Mouse (Mus musculus): ENCODE data around the gene Fbll1.

The Fbll1 gene

DNA sequence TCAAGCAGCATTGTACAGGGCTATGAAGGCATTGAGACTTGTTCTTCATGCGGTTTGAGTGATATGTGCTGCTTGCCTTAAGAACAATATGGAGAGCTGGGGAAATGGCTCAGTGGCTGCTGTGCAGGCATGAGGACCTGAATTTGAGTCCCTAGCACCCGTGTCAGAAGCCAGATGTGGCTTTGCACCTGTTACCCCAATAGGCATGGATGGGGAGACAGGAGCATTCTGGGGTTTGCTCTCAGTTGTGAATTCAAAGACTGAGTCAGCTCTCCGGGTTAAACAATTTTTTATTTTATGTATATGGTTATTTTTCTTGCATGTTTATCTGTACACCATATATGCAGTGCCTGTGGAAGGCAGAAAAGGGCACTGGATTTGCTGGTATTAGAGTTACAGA is 16.2 kb downstream of the Fbll1 start:
- DNase-seq = no peak

DNA sequence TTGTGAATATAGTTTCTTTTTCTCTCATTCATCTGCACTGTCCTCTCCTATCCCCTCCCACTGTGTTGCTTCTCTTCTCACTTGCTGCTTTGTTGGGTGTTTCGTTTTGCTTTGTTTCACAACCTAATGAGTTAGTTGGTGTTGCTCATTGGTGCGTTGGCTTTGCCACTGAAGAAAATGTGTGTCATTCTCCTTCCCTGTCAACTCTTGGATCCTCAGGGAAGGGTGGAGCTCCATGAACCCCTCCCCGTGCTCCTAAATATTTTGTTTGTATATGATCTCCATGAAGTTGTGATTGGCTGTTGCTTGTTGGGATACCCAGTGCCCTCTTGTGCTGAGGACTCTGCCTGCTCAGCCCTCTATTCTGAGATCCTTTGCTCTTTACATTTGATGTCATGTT is 18.3 kb downstream of the Fbll1 start:
- no peak for DNase-seq

DNA sequence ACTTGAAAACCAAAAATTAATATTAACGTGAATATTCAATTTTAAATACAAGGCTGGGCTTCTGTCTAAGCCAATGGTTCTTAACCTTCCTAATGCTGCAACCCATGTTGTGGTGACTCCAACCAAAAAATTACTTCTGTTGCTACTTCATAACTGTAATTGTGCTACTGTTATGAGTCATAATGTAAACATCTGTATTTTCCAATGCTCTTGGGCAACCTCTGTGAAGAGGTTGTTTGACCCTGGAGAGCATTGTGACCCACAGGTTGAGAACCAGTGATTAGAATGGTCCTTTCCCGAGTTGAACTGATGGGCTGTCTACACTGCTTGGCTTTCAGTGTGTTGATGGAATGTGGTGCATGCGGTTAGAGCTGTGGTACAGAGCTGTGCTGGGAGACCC is 22.2 kb downstream of the Fbll1 start:
- DNase-seq = no peak

DNA sequence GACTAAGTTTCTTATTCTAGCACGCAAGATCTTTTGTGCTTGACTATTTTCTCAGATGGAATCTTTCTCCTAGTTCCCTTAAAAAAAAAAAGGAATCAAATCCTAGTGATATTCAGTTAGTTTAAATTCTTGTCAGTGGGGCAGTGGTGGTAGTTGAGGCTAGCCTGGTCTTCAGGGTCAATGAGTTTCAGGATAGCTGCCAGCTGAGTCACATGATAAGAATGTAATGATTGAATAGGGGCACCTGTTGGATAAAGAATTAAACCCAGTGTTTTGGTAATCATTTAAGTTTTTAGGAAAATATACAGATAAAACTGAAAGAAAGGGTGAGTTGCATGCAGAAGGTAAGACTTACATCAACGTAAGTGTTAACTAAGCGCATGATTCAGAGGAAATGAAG is 23.1 kb downstream of the Fbll1 start:
- DNase-seq = no peak

DNA sequence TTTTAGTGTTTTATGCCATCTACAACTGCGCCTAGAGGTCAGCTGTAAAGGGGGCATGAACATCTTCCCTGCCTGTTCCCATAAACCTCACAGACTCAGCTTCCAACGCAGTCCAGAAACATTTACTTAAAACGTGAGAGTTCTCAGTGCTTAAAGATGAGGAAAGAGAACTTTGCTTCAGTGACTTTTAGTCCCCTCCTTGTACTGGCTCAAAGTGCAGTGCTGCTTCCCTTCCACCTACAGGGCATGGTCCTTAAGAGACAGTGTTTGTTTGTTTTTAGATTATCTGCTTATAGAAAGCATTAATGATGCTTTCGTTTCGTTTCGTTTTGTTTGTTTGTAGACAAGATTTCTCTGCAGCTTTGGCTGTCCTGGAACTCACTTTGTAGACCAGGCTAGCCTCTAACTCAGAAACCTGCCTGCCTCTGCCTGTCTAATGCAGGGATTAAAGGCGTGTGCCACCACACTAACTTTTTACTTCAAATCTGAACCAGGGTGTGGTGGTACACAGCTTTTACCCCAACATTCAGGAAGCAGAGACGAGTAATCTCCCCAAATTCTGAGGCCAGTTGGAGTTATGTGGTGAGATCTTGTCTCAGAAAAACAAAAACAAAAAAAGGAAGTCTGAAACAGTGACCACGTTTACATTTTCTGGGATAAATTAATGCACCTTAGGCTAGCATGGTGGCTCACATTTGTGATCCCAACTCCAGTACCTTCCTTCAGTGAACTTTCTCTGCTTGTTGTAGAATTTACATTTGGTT is 27.8 kb downstream of the Fbll1 start:
- no peak for DNase-seq

DNA sequence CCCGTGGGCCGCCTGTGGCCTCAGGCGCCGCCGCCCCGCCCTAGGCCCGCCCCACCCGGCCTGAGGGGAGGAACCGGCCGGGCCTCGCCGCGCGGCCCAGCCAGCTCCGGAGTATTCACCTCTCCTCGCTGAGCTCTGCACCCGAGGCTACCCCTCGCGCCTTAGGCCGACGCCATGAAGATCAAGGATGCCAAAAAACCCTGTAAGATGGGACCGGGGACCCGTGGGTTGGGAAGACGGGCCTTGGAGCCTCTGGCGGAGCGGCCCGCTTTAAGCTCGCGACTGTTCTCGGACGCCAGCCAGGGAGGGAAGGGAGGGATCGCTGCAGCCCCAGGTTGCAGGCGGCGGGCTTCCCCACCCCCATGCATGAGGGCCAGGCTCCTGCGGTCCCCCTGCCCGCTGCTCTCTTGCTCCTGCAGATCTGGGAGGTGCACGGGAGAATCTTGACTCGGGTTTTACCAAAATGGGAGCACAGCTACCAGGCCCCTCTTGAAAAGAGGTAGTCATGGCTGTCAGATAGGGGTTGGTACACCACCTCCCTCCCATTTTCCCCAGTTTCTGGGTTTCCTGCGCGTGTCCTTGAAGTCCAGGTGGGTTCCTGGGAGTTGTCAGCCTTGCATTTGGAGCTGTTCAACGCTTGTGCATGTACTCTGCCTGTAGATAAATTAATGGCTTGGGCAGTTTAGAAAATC is 28.8 kb downstream of the Fbll1 start:
- no peak for DNase-seq

DNA sequence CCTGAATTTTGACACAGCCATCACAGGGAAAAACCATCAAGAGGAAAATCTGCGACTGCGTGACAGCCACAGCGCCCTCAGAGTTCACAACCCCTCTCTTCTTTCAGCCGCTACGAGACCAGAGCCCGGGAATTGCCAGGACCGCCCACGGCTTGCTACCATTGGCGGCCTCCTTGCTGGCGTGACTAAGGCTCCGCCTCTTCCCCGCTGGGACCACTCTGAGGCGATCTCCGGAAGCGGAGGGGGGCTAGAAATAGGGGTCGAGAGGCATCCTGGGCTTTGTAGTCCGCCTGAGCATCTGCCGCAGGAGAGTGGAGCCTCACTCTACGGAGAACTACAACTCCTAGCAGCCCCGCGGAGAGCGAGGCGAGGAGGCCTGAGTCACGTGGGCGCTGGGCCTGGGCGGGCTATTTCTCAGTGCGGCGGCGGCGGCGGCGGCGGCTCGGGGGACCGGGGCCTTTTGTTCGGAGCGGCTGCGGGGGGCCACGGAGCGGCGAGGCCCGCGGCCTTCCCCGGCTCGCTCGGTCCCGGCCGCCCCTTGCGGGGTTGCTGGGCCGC is 29.4 kb downstream of the Fbll1 start, which contains the start of gene Pank3:
Gene Pank3, plus strand, starts transcription at position 297 of the 558 bp plus-strand sequence.
- peak; percentile 96 to 99 for DNase-seq

DNA sequence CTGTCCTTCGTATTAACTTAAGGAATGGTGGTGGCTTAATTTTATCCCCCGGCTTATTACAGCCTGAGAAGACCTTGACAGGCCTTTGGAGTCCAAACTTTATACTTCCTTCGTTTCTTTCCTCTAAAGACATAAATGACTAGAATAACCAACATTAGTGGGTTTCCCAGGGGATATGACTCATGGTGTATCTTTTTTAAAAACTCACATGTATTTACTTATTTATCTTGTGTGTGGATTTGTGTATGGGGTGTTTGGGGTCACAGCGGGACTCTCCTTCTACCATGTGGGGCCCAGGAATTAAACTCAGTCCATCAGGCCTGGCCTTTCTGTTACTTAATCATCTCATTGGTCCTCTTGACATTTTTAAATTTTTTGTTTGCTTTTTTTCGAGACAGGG is 31.8 kb downstream of the Fbll1 start:
- no peak for DNase-seq

DNA sequence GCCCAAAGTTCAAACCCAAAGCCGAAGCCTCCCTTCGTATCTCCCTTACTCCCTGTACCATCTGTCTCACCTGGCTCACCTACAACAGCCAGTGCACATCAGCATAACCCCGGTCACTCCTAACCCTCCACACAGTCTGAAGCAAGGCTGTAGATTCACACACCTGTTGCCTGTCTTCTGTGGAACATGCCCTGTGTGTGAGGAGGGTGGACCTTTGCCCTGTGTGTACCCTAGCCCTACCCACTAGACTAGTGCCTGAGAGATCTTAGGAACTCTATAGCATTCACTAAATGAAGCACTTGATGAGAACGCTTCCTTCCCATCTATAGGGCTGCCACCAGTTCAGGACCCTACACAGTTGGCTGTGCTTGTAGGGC is 38.1 kb downstream of the Fbll1 start:
- no peak for DNase-seq

DNA sequence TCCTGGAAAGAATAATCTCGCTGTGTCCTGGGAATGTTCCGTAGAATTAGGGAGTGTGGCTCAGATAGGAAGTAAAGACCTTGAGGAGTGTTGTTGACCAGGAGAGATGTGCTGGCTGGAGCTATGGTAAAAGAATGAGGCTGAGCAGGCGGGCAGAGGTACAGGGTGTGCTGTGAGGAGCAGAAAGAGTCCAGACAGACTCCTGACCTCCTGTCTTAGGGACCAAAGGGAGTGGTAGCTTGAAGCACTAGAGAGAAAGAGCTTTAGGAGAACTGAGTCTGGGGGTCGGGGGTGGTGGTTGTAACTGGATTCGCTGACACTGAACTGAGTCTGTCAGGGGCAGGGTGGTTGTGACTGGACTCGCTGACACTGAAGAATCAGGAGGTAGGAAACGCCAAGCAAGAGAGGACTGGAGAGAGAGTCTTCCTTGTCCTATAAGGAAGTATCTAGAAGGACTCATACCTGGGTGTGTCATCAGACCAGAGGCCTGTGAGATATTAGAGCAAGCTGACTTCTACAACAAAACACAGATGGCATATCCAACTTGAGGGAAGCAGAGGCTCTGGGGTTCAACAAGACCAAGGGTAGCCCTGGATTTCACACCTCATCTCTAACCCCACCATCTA is 38.6 kb downstream of the Fbll1 start:
- DNase-seq = no peak

DNA sequence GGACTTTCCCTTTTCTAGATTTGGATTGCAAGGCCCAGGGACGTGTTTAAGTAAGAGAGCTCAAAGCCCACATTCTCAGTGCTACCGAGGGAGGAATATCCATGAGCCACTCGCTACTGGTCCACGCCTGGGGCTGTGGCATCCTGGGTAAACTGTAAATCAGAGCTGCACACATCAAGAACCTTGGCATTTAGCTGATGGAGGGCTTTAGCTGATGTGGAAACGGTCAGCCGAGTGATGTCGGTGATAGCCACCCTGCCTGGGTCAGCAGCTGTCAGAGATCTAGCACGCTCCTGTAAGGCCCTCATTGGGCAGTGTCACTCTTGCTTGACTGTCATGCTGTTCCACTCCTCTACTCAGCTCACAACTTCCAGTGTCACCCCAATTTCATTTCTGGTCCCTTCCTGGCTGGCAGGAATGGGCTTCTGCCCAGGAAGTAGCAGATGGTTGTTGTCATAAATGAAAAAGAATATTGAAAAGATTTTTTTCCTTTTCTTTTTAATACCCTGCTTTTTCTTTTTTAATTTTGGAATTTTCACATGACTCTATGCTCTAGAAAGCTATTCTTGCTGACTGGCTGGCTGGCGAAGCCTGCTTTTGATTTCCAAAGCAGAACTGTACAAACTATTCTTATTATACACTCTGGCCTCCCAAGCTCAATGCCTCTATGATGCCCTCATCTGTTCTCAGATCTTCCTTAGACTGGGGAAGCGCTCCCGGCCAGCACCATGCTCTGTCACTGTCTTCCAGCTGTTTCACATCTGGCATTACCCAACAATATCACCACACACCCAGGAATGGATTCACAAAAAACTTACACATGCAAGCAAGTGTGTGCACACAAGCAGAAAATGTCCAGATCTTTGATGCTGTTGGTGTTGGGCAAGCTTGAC is 42.0 kb downstream of the Fbll1 start:
- peak in 1 of 2 experiments; percentile 34 for DNase-seq

DNA sequence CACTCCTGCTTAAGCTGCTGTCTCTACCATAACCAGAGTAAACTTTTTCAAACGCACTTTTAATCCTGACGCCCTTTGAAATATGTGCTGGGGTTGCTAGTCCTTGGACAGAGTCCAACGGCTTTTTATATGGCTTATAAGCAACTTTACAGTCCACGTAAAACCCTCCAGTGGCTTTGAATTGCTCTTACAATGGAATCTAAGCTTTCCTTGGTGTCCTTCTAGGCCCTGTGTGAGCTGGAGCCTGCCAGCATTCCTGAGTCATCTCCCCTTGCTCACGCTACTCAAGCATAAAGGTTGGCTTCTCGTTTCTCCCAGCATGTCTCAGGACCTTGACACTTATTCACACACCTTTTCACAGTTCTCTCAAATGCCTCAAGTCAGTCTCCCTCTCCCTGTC is 43.1 kb downstream of the Fbll1 start:
- no peak for DNase-seq

DNA sequence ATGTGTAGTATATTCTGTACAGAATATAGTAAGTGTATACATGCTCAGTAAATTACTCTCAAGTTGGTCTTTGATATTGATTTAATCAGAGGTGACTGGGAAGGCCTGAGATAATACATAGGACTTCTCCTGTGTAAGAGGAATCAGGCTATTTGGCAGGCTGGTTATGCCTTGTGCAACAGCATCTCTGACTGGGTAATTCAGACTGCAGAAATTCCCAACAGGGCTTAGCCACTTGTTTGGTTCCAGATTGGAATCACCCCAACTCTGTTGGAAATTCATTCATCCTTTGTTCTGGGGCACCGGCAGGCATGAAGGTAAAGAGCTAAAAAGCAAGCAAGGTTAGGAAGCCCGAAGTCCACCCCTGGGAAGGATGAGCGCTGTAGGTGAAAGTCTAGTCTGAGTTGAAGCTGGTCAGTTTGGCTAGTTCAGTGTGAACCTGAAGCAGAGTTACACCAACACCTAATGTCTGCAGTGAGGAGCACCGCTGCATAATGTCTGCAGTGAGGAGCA is 43.7 kb downstream of the Fbll1 start:
- no peak for DNase-seq

DNA sequence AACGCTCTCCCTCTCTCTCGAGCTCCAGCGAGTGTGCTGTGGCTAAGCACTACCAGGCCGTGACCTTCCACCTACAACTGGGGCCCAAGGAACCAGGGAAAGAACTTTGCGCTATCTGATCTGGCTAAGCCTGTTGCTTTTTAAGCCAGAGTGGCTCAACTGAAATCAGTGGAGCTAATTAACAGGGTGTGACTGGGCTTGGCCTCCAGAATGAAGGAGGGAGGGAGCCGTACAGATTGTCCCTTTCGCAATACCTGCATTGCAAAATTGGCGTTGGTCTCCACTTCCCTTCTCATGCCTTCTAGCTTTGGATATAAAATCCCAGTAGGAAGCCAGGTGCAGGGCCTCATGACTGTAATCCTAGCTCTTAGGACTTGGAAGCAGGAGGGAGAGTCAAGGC is 48.1 kb downstream of the Fbll1 start:
- peak; percentile 63 to 70 for DNase-seq
